Mouse (Mus musculus): ENCODE results near the gene Sema3d.

Sema3d gene

DNA sequence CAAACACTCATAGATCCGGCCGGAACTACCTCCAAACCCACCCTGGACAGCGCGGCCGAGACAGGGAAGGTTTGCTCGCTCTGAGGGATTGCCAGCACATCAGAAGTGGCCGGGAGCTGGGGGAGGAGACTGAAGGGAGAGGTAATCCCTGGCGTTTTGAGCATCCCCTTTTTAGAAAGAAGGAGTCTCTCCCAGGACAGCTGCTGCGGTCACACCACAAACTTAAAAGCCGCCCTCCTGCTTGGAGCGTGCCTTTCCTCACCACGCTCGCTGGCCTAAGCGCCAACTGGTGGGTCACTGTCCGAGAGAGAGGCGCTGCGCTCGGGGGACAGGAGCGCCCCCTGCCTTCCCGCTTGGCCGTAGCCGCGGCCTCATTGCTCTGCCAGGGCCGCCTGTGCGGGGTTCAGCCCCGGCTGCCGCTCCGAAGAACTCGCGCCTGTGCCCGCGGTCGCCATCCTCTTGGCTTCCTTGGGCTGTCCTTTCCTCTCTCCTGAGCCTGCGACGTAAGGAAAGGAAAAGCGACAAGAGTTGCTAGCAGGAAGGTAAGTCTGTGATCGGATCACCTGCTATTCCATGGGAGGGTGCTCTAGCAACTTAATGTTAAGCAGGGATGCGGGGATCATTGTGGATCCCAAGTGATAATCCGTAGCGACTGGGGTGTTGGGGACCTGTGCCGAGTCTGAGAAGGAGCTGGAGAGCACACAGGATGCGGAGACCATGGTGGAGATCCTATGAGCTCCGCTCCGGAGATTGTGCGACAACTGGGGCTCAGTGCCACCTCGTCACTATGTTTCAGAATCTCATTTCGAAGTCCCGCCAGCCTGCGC, at the start of gene Sema3d:
Gene Sema3d, plus strand, starts transcription at position 253 of the 827 bp plus-strand sequence.
- no peak for DNase-seq (ENCODE audit: low read depth)

DNA sequence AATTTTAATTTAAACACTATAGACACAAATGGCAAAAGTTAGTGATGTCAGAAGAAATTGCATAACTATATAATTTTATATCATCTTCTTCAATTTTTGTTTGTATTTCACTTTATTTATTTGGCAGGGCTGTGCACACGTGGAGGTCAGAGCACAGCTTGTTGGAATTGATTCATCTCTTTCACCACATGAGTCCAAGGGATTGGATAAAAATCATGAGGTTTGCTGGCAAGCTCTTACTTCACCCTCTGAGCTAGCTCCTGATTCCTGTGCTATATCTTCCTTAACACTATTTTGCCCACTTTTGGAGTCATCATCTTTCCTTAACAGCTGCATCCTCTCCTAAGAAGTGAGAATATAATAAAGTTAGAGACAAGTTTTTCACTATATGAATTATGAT, 5.9 kb upstream of the Sema3d start:
- DNase-seq (ENCODE audit: low read depth), result no peak

DNA sequence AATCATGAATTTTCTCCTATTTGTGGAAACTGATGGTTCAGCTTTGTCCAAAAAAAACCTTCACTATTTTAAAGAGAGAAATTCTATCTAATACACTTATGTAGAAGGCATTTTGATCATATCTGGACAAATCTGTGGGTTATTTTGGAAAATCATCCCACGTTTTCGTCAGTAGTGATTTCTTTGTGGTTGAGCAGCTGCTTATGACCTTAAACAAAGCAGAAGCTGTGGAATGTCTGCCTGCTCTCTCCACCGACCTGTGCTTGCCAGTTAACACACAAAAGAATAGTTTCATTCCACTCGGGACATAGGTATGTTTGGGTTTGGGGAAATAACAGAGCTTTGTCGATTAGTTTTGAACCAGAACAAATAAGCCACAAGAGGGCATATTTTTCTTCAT, 4.3 kb upstream of the Sema3d start:
- DNase-seq (ENCODE audit: low read depth), result no peak

DNA sequence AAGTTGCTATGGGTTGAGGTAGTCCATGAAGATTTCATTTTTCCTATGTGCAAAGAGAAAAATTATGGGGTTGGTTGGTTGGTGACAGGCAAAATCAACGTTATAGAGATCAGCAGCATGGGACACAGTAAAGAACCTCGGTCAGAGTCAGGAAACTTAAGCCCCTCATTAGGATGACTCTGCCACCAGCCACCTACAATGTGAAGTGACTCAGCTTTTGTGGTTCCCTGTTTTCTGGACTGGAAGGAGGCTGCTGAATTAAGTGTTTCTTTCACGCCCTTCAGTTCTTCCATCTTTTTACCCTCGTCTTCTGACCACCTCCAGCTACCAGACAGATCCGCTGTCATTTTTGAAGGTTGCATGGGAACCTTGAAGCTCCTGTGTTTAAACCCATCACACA, 1.2 kb upstream of the Sema3d start:
- no peak for DNase-seq (ENCODE audit: low read depth)

DNA sequence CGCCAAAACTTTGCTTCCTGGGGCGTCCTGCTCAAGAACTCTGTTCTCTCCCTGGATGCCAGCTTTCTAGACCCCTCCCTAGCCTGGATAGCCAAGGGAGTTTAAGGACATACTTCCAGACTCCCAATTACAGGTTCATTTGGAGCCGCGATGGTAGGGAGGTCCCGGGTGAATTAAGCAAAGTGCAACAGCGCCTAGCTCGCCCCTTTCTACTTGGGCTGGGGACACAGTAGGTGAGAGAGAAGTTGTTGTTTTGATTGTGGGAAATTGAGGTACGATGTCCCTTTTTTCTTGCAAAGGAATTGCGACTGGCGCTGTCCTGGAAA, 738 bp downstream of the Sema3d start:
- no peak for DNase-seq (ENCODE audit: low read depth)

DNA sequence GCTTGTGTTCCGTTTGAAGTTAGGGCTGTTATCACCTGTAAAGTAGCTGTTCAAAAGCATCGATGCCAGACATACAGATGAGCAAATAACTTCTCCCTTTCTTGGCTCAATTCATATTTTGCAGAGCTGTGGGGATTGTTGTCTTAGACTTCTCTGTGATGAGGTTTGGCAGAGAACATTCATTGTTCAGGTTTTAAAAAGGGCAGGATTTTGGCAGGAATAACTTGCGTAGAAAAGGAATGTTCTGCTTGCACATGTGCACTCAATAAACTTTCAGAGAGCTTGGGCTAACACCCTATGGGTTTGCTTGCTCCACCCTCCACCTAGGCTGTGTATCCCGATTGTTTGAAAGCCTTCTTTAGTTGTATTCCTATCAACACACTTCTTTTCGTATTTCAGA, 9.5 kb downstream of the Sema3d start:
- DNase-seq (ENCODE audit: low read depth), result no peak

DNA sequence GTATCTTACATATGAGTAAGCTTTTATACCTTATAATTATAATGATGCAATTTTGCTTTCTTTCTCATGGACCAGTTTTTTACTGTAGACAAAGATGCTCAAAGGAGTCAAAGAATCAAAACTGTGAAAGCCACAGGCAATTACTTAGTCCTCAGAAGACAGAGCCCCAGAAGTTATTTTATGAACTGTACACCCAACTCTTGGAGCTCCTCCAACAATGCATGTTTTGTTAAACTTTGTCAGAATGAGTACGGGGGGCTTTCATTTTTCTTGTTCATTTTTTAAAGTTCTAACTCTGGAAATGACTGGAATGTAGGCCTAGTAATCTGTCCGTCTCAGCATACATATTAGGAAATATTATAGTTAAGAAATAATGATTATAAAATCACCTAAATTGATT, 16.1 kb downstream of the Sema3d start:
- DNase-seq (ENCODE audit: low read depth), result no peak

DNA sequence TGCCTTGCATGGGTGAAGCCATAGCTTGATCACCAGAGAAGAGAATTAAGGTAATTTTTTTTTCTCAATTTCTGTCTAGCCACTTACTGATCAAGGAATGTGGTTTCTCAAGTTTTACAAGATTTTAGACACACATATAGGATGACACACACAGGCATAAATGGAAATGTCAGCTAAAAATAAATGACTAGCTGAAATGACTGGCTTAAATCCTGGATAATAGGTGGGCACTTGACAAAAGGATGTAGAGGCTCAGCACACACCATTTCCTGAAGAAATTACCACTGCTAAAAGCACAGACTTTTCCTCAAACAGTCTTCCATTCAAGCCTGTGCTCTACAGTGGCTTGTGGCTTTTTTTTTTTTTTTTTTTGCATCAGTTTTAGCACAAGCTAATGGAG, 21.0 kb downstream of the Sema3d start:
- DNase-seq (ENCODE audit: low read depth), result no peak

DNA sequence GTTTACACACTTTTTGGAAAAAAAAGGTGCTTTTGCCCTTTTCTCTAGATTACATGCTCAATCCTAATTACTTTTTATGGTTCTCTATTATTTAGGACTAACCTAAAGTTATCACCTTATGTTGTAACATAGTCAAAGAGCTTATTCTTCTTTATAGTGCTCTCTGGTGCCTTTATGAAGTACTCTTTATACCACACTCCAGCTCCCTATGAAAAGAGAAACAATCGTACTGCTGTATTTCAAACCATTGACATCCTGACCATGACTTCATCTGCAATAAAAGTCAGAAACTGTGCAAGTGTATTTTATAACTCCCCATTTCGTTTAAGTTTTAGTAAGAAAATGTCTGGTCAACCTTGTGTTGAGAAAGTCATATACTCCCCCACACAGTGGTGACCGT, 29.4 kb downstream of the Sema3d start:
- no peak for DNase-seq (ENCODE audit: low read depth)

DNA sequence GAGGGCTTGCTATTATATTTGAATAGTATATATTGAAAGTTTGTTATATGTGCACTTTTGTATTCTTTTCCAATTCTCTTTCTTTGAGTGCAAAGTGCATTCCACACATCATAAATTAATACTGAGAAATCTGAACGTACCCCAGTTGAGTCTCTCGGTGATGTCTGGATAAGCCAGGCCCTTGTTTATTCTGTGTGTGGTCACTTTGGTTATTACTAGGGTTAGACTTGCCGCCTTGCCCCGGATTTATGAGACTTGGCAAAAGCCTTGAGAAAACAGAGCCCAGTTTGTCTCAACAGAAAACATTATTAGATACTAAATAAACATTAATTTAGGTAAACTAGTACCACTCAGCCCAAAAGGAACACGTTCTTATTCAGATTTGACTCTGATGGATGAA, 40.1 kb downstream of the Sema3d start:
- DNase-seq (ENCODE audit: low read depth), result no peak

DNA sequence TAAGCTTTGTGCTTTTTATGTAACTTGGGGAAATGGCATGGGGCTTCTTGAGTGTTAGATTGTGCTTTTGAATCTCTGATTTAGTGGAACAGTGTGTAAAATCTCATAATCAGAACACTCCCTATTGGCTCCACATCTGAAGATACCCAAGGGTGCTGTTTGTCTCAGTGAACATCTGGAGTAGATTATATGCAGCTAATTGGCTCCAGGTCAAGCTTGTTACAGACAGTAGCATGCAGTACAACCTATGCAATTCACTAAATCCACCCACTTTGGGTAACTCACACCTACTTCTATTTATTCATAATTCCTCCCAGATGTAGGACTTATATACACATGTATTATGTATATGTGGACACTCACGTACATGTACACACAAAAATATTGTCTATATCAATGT, 58.6 kb downstream of the Sema3d start:
- DNase-seq (ENCODE audit: low read depth), result no peak

DNA sequence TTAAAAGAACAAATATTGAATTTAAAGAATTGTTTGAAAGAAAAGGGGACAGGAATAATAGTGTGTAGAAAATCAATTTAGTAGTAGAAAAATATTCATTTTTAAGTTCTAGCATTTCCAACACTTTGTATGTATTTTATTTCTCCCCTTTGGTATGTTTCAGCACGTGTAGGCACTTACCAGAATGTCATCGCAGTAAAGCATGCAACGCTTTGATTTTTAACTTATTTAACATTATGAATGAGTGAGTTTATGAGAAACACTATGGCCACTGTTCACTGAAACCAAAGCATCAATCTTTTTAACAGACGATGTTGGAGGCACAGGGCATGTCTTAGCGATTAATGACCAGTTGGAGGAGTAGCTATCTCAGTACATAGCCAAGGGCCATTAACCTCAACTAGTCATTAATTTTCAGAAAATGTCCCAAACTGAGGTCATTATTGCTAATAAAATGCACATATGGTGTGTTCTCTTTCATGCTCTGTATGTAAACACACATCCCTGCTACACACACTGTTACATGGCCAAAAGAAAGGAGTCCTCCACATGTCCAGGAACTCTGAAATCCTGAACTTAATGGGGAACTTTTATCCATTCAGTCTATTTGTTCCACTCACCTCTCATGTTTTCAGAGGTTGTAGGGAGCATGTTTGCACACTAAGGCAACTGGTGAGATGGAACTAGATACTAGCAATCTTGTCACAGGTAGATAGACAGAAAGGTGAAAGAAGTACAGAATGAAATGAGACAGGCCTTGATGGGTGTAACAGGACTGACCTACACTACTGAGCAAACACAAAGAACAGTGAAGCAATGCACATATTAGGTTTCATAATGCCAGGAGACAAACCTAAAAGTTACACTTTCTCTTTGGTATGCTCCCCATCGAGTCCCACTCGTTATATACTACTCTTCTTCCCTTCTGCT, 59.3 kb downstream of the Sema3d start:
- DNase-seq (ENCODE audit: low read depth), result no peak

DNA sequence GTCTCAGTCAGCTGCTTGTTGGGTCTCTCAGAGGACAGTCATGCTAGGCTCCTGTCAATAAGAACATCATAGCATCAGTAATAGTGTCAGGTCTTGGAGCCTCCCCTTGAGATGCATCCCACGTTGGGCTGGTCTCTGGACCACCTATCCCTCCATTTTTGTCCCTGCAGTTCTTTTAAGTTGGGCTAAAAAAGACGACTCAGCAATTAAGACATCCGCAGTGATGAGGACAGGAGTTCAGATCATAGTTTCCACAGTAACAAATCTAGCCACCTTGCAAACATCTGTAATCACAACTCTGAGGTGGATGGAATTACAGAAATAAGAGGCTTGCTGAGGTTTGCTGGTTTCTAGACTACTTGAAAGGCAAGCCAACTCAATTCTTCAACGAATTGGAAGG, 67.9 kb downstream of the Sema3d start:
- DNase-seq (ENCODE audit: low read depth), result no peak

DNA sequence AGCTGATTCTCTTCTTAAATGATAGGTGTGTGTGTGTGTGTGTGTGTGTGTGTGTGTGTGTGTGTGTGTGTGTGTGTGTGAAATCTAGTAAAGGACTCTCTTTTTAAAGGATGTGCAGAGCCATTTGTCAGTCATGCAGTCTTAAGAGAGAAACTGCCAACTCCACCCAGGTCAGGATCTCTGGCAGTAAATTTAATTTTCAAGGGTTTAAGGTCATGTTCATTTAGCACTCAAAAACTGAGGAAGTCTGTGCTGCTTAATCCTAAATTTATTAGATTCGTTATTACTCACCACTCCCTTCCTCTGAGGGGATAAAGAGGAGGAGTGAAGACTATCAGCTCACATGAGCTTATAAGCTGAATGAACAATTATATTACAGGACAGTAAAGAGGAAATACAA, 71.8 kb downstream of the Sema3d start:
- no peak for DNase-seq (ENCODE audit: low read depth)

DNA sequence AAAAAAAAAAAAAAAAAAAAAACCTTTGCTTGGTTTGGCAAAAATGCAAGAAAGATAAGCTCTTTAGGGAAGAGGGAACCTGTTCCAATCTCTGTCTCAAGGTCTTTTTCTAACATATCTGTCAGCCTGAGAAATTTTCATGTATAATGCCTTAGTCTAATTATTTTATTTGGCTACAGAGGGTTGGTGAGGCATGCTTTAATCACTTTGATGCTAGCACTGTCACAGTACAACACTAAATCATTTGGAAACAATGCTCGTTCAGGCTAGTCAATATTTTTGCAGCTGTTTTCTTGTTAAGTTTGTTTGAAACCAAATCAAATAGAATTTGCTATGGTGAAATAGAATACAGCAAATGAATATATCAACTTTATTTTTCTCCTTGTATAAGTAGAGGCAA, 74.3 kb downstream of the Sema3d start:
- DNase-seq (ENCODE audit: low read depth), result no peak

DNA sequence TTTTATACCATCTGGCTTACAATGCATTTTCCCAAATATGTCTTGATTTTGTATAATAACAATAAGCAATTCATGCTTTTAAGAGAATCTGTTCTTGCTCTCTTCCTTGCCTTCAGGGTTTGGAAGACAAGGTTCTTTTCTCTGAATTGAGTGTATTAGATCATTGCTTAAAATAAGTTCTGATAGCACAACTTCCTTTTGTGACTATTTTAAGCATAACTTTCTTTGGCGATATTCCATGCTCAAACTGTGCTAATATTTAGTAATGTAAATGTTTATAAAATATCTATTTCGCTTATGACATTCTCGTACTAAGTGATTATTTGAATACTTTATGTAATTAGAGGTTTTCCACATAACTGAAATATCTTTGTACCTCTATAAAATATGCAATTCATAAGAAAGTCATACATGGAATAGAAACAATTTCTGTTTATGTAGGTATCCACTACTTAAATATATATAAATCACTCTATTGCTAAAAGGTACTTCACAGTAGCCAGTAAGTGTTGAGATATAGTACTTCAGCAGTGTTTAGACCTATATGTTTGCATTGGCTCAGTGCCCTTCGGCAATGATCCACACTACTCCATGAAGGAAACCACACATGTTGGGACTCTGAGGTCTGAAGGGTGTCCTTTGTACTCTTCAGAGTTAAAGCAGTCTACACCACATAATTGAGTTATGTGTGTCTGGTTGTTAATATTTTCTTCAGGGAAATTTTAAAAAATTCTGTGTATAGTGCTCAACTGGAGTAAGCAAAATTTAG, 84.6 kb downstream of the Sema3d start:
- DNase-seq (ENCODE audit: low read depth), result no peak

DNA sequence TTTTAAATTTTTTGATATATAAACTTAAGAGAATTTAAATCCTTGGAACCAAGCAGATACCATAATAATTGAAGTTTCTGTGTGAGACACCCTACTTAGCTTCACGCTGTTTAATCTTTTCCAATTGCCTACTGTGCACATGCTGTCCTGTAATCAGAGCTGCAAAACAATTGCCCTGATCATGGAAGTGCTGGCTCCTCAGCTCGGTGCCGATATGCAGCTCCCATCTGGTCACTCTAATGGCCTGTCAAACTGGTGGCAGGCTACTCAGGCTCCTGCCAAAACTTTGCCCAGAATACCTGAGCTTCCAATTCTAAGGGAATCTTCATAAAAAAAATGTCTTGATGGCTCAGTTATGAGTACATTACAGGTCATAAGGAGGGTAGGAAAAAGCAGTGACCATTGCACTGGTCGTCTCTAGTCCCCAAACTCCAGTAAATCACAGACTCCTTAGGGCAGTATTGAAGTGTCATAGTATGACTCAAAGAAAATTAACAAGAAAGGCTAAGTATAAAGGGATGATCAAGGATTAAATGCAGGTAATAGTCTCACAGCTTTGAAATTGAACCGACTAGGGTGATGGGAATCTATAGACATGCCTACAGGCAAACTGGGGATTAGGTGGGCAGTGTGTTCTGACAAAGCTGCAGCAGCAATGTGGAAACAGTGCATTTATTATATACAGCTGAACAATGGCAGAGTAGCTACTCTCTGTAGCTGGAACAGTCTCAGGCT, 91.9 kb downstream of the Sema3d start:
- no peak for DNase-seq (ENCODE audit: low read depth)

DNA sequence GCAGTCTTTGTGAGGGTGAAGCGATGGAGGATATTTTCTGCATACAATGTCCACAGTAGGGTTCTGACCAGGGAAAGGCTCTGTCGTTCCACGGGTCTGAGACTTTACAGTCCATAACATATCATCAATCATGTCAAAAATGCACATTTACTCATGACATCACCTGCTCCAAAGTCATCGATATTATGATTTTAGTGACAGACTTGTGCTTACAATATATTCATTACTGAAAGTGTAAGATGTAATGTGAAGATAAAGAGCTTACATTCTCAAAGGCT, 92.4 kb downstream of the Sema3d start:
- DNase-seq (ENCODE audit: low read depth), result no peak

DNA sequence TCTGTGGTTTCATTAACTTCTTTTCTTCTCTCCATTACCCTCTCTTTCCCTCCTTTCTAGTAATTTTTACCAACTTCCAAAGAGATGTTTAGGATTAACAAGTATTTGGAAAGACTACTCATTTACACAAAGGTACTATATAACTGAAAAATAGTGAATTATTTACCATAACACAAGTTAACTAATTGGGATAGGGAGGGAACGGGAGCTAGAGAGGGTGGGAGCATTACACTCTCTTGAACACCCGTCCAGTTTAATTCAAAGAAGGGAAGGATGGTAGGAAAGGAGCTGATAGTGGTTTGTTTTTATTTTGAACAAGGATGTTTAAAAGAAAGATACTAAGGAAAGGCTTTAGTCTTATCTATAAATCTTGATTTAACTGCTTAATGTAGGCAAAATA, 104.7 kb downstream of the Sema3d start:
- DNase-seq (ENCODE audit: low read depth), result no peak

DNA sequence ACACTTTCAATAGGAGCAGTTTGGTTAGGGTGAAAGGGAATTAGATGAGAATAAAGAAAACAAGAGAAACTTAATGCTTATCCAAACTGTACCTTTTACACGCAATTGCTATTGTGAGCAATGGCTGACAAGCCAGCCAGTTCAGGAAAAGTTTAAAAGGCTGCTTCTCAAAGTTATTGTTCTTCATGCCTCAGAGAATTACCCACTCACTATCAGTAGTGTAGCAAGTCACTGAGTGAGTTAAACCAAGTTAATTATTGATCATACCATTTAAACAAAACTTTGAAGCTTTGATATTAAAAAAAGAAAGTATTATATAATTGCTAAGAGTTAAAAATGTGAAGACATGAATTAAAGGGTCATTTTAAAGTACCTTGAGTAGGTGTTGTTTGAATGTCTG, 108.5 kb downstream of the Sema3d start:
- no peak for DNase-seq (ENCODE audit: low read depth)

DNA sequence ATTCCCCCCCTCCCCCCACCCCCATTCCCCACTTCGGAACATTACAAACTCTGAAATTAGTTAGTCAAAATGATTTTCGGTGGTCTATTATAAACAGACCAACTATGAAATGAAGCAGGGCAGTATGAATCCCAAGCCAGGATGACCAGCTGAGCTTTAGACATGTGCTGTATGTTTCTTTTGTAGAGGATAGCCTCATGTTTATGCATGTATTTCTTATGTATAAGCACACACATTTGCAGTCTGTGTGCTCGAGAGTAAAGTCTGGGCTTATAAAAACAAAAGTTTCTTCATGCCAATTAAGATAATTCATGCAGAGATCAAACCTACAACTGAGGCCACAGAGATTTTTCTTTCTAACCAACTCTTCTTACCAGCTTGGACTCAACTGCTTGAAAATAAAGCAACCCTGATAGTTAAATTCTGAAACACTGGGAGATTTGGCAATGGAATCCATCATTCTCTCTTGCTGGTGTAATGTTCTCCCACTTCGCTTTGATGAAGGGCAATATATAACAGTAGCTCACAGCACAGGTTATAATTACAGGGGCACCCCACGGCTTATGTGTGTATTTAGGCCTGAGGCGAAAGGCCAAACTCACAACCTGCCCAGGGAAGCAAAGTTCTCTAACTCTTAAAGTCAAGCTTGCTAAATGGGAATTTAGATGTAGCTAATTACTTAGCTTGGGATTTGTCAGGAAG, 115.2 kb downstream of the Sema3d start:
- DNase-seq (ENCODE audit: low read depth), result no peak

DNA sequence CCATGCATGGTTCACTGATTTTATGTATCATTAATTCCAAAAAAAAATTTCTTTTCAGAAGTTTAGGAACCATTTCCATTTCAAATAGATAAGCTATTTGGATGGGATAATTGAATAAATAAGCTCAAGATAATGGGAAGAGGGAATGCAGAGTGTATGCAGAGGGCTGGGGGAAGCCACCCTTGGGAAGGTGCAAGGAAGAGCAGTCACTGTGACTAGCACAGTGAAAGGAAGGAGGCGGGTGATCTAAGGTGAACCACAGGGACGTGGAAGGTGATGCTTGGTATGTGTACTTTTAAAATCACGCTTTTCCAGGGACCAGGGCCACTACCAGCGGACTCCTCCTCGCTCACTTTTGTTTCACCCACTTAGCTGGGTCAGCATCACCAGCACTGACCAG, 115.9 kb downstream of the Sema3d start:
- DNase-seq (ENCODE audit: low read depth), result no peak
